Mouse (Mus musculus): ENCODE measurements around the gene Cenpl. TPM values are rescaled to one million over a fixed set of nuclear protein-coding genes. Genes with fewer than 3 reads are reported as not detected.

The Cenpl gene
- polyA plus RNA-seq, 1 experiment from 2014 or later, result 12.5 TPM

Other genes with a start within 250 kb of the Cenpl start
- gene Rc3h1, start 164.3 kb upstream of the Cenpl start, polyA plus RNA-seq (2014; fragmentation: Nextera tagmentation; extraction: Ambion mirVana), result 10.7 and 13.2 TPM in 2 replicates
- gene Serpinc1, start 92.1 kb upstream of the Cenpl start, polyA plus RNA-seq (2014; fragmentation: Nextera tagmentation; extraction: Ambion mirVana), result 2.9 and 3.1 TPM in 2 replicates
- gene Zbtb37, start 35.9 kb upstream of the Cenpl start, polyA plus RNA-seq (2014; fragmentation: Nextera tagmentation; extraction: Ambion mirVana), result 18.4 and 23.7 TPM in 2 replicates
- gene Dars2, start 55 bp upstream of the Cenpl start, polyA plus RNA-seq (2014; fragmentation: Nextera tagmentation; extraction: Ambion mirVana), result 21.1 and 29.5 TPM in 2 replicates
- 15.5 and 22.4 TPM in 2 replicates for gene Klhl20, start 60.8 kb downstream of the Cenpl start, polyA plus RNA-seq (2014; fragmentation: Nextera tagmentation; extraction: Ambion mirVana)
- 25.4 and 29.4 TPM in 2 replicates for gene Ankrd45, start 72.0 kb downstream of the Cenpl start, polyA plus RNA-seq (2014; fragmentation: Nextera tagmentation; extraction: Ambion mirVana)
- gene Tex50, start 88.6 kb downstream of the Cenpl start, polyA plus RNA-seq (2014; fragmentation: Nextera tagmentation; extraction: Ambion mirVana), result 0.43 and 0.47 TPM in 2 replicates
- gene Prdx6, start 180.5 kb downstream of the Cenpl start, polyA plus RNA-seq (2014; fragmentation: Nextera tagmentation; extraction: Ambion mirVana), result 127 and 161 TPM in 2 replicates